Mouse (Mus musculus): ENCODE results near the gene Fbxo3.
"Not testable (repeated sequence)": the region's sequence is repeated elsewhere in the genome, so short reads cannot be mapped to it uniquely, and the experiment has no call there.

- not testable (repeated sequence) for TF ChIP-seq POLR2A (IDR thresholded peaks at IDR 0.05; ENCODE audit: insufficient read depth, low read depth, low read length); CTCF (IDR thresholded peaks at IDR 0.05)
Measured at GRCm38 (mm10) chr2:104008853-104009252, 18.7 kb upstream of the Fbxo3 start.

Measured in heart, adult 2 months (tissue).